Mouse (Mus musculus) G1E (cell line): ENCODE measurements around the gene Cldn4. TPM values are rescaled to one million over a fixed set of nuclear protein-coding genes. Genes with fewer than 3 reads are reported as not detected.
A peak's percentile ranks its signal among the peaks of the same experiment; 100 is the strongest.

ENCODE experiments used
- ATAC-seq: 2 replicates; pipeline ENCODE4 v1.8.0; 2016; ENCODE audit warnings: mild to moderate bottlenecking; ENCODE audit not compliant: insufficient number of reproducible peaks, poor library complexity, low FRiP score, severe bottlenecking; ENCODE audit errors: extremely low read depth
- DNase-seq: peaks from one replicate; pipeline ENCODE4 v3.0.0; 2012; ENCODE audit warnings: low spot score
- H3K27me3 ChIP-seq: 2 replicates; pipeline ENCODE4 v1.6.1; 2012; ENCODE audit warnings: mild to moderate bottlenecking, low read length, inconsistent platforms; ENCODE audit not compliant: insufficient read depth
- H3K36me3 ChIP-seq: replicated peaks from 2 replicates; pipeline ENCODE3; 2012; ENCODE audit warnings: mild to moderate bottlenecking, inconsistent platforms
- H3K4me1 ChIP-seq: 2 replicates; pipeline ENCODE4 v1.6.1; 2012; ENCODE audit warnings: low read depth, low read length, inconsistent platforms, mixed read lengths; ENCODE audit not compliant: insufficient read depth
- H3K4me3 ChIP-seq: 2 replicates; pipeline ENCODE4 v1.5.1; 2012; ENCODE audit warnings: low read depth, mild to moderate bottlenecking, inconsistent platforms, low read length, moderate library complexity, mixed read lengths
- H3K9me3 ChIP-seq: replicated peaks from 2 replicates; pipeline ENCODE4 v1.6.1; 2012; ENCODE audit warnings: inconsistent platforms
- CTCF ChIP-seq: IDR thresholded peaks from 2 replicates; pipeline ENCODE4 v1.5.1; 2012; ENCODE audit warnings: low read depth, low read length, inconsistent platforms, mixed read lengths
- GATA1 ChIP-seq: IDR thresholded peaks from 2 replicates; pipeline ENCODE4 v1.6.1; 2012; ENCODE audit warnings: borderline replicate concordance, low read length, inconsistent platforms, mixed read lengths
- GATA2 ChIP-seq: IDR thresholded peaks from 2 replicates; pipeline ENCODE4 v1.6.1; 2012; ENCODE audit warnings: low read depth, low read length, inconsistent platforms, borderline replicate concordance
- POLR2AphosphoS5 ChIP-seq: IDR thresholded peaks from 2 replicates; pipeline ENCODE4 v1.6.1; 2012; ENCODE audit warnings: low read depth, low read length, inconsistent platforms; ENCODE audit not compliant: insufficient replicate concordance
- TAL1 ChIP-seq: conservative IDR thresholded peaks from 2 replicates; pipeline ENCODE4 v1.6.1; 2012; ENCODE audit warnings: low read depth, low read length, inconsistent platforms, mixed read lengths
- polyA plus RNA-seq: library from polyadenylated mRNA; stranded (reverse); fragments of >175 nt; gene quantifications from 2 replicates; pipeline ENCODE4 v1.2.3, GENCODE M21; 2012
- total RNA-seq, 2 experiments: library from RNA; stranded (forward) in 1 of 2; stranded (reverse) in 1 of 2; fragments of 200-1000 nt in 1 of 2; fragments of >200 nt in 1 of 2; fragmentation: Nextera tagmentation in 1 of 2; gene quantifications; 2 replicates each; pipeline ENCODE4 v1.2.3; 2014 to 2017

Gene Cldn4
- total RNA-seq (2014; fragmentation: Nextera tagmentation) (not detected in 2 replicates), total RNA-seq (2017) (0.06 and 0.22 TPM in 2 replicates), polyA plus RNA-seq (not detected in 2 replicates)

GRCm38 (mm10) chr5:134946857-134947255 lies at the start of gene Cldn4:
Gene Cldn4 (minus strand): TSS chr5:134946934.
- peaks cover 38% of the 10 kb centered on the region for H3K27me3 ChIP-seq
- H3K4me3 ChIP-seq: no peak within 1 kb of the TSS
- no peak for TF ChIP-seq GATA2
- no peak for TF ChIP-seq POLR2AphosphoS5
- no peak for TF ChIP-seq TAL1
- TF ChIP-seq GATA1: no peak
- no peak for TF ChIP-seq CTCF
- peaks cover 10% of the 10 kb centered on the region for H3K4me1 ChIP-seq
- ATAC-seq: no peak
- no peaks in the 10 kb centered on the region for H3K9me3 ChIP-seq
- no peak for DNase-seq
- no peaks in the 10 kb centered on the region for H3K36me3 ChIP-seq

- H3K4me1 ChIP-seq: peaks cover 37% of the 10 kb centered on the region
- H3K4me3 ChIP-seq: no peak overlapping the region
- ATAC-seq (no peak), DNase-seq (no peak)
- TF ChIP-seq GATA2: no peak
- TF ChIP-seq CTCF: no peak
- TF ChIP-seq TAL1: no peak
- TF ChIP-seq POLR2AphosphoS5: no peak
- no peak for TF ChIP-seq GATA1
- no peaks in the 10 kb centered on the region for H3K36me3 ChIP-seq
- H3K27me3 ChIP-seq: peaks cover 14% of the 10 kb centered on the region; the same call in 1 of the 2 replicates
- no peaks in the 10 kb centered on the region for H3K9me3 ChIP-seq
Measured at GRCm38 (mm10) chr5:134992566-134992965, 45.8 kb upstream of the Cldn4 start.

GRCm38 (mm10) chr5:134989741-134990140 lies 43.0 kb upstream of the Cldn4 start:
- TF ChIP-seq TAL1: no peak
- TF ChIP-seq CTCF: no peak
- TF ChIP-seq POLR2AphosphoS5: no peak
- TF ChIP-seq GATA2: no peak
- no peak for TF ChIP-seq GATA1
- DNase-seq (no peak), ATAC-seq (no peak)
- peaks cover 63% of the 10 kb centered on the region for H3K4me1 ChIP-seq
- peaks cover 28% of the 10 kb centered on the region; the same call in 1 of the 2 replicates for H3K27me3 ChIP-seq
- H3K4me3 ChIP-seq: no peak overlapping the region
- no peaks in the 10 kb centered on the region for H3K36me3 ChIP-seq
- peaks cover 13% of the 10 kb centered on the region for H3K9me3 ChIP-seq

- peaks cover 28% of the 10 kb centered on the region; the same call in 1 of the 2 replicates for H3K27me3 ChIP-seq
- DNase-seq (no peak), ATAC-seq (no peak)
- peaks cover 69% of the 10 kb centered on the region for H3K4me1 ChIP-seq
- TF ChIP-seq CTCF: no peak
- no peak for TF ChIP-seq POLR2AphosphoS5
- no peak for TF ChIP-seq GATA1
- no peak for TF ChIP-seq TAL1
- no peak for TF ChIP-seq GATA2
- peaks cover 13% of the 10 kb centered on the region for H3K9me3 ChIP-seq
- H3K4me3 ChIP-seq: no peak overlapping the region
- no peaks in the 10 kb centered on the region for H3K36me3 ChIP-seq
Measured at GRCm38 (mm10) chr5:134989166-134989565, 42.4 kb upstream of the Cldn4 start.

GRCm38 (mm10) chr5:134986298-134987268 lies 39.8 kb upstream of the Cldn4 start:
- Histone ChIP-seq H3K9me3 (peaks cover 13% of the 10 kb centered on the region), H3K27me3 (peaks cover 28% of the 10 kb centered on the region; the same call in 1 of the 2 replicates), H3K36me3 (no peaks in the 10 kb centered on the region), H3K4me1 (peaks cover 76% of the 10 kb centered on the region), H3K4me3 (peak overlapping the region; percentile 36; the same call in 1 of the 2 replicates)
- DNase-seq (no peak), ATAC-seq (no peak)
- TF ChIP-seq GATA1 (no peak), GATA2 (no peak), CTCF (no peak), POLR2AphosphoS5 (no peak), TAL1 (no peak)

- Histone ChIP-seq H3K27me3 (peaks cover 28% of the 10 kb centered on the region; the same call in 1 of the 2 replicates), H3K36me3 (no peaks in the 10 kb centered on the region), H3K4me3 (peak within 1 kb of the TSS; percentile 40; the same call in 1 of the 2 replicates), H3K9me3 (peaks cover 13% of the 10 kb centered on the region), H3K4me1 (peaks cover 78% of the 10 kb centered on the region)
- TF ChIP-seq POLR2AphosphoS5: no peak
- TF ChIP-seq TAL1: no peak
- TF ChIP-seq CTCF: no peak
- TF ChIP-seq GATA2: no peak
- no peak for TF ChIP-seq GATA1
- no peak for DNase-seq
- no peak for ATAC-seq
Measured at GRCm38 (mm10) chr5:134985633-134986297, 39.0 kb upstream of the Cldn4 start, which contains the start of gene Cldn3. Gene Cldn3 (plus strand): TSS chr5:134986214.
